Comparison of ENCODE assay signal across 8 mouse cellular contexts in the genomic region with DNA sequence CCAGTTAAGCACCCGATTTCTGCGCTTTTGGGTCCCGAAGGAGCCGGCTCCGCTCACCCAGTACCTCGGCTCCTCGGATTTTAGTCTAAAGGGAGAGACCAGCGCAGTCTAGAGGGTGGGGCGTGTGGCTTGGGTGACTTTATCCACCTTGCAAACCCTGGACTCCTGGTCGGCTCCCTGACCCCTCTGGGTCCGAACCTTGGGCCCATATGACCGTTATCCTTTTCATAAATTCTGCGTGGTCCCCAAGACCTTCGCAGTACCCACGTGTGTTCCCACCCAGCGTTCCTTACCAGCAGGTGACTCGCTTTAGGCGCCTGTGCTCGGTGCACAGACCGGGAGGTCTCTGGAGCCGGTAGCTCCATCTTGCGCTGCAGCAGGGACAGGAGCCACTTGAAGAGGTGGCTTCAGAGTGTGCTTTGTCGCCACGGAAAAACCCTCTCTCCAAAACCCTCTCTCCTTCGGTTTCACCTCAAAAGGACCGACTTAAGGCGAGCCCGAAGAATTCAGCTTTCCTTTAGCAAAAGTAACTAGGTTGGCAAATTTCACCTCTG.
A peak's percentile ranks its signal among the peaks of the same experiment; 100 is the strongest.
DNase-seq lines count a peak whose midpoint lies in the region; ATAC-seq and TF ChIP-seq lines count a peak whose summit lies in the region.

No protein-coding gene starts in this region.

- whole genome bisulfite sequencing in kidney, adult 2 months, result under 1% methylated on average over 28 of the region's 28 CpGs
- WGBS in heart, embryonic 16.5 days, result 1% methylated on average over 28 of the region's 28 CpGs
- WGBS in liver, embryonic 16.5 days (ENCODE audit: insufficient replicate concordance), result under 1% methylated on average over 28 of the region's 28 CpGs
- WGBS in stomach, embryonic 14.5 days, result under 1% methylated on average over 28 of the region's 28 CpGs

- no peak for DNase-seq in kidney, adult 2 months
- DNase-seq in kidney, adult 11 months, result no peak
- peak; percentile 72 for DNase-seq in brain, embryonic 14.5 days (ENCODE audit: low read depth)
- DNase-seq in spleen, postnatal 4 days (ENCODE audit: low spot score in 2 of 2), result no peak
- no peak for DNase-seq in retina, postnatal 1 day

- no peaks in the 10 kb centered on the region for H3K4me1 ChIP-seq in kidney, adult 2 months (ENCODE audit: control insufficient read depth, insufficient read depth, low read length)
- H3K4me1 ChIP-seq in heart, embryonic 16.5 days (ENCODE audit: control insufficient read depth, insufficient read depth, low read length), result peaks cover 13% of the 10 kb centered on the region
- no peaks in the 10 kb centered on the region for H3K4me1 ChIP-seq in liver, embryonic 16.5 days (ENCODE audit: control insufficient read depth, low read depth, low read length)
- H3K4me1 ChIP-seq in stomach, embryonic 14.5 days (ENCODE audit: control insufficient read depth, insufficient read depth, low read length), result no peaks in the 10 kb centered on the region

- H3K4me3 ChIP-seq in kidney, adult 2 months (ENCODE audit: insufficient read depth, low read depth, low read length), result peak overlapping the region; percentile 25
- peak overlapping the region; percentile 74 for H3K4me3 ChIP-seq in heart, embryonic 16.5 days (ENCODE audit: low read length)
- peak overlapping the region; percentile 52 for H3K4me3 ChIP-seq in liver, embryonic 16.5 days (ENCODE audit: low read depth, low read length)
- H3K4me3 ChIP-seq in stomach, embryonic 14.5 days (ENCODE audit: low read depth, low read length), result peak overlapping the region; percentile 51

- no peak for TF ChIP-seq POLR2A in kidney, adult 2 months (IDR thresholded peaks at IDR 0.05; ENCODE audit: low read depth, low read length)
- TF ChIP-seq POLR2A in brain, embryonic 14.5 days (IDR thresholded peaks at IDR 0.05; ENCODE audit: borderline replicate concordance, extremely low read depth, insufficient read depth, insufficient read length, poor library complexity, severe bottlenecking), result no peak

- peak; percentile 79 for ATAC-seq in heart, embryonic 16.5 days (replicated peaks; ENCODE audit: extremely low read depth, insufficient read depth, low FRiP score)
- no peak for ATAC-seq in liver, embryonic 16.5 days (ENCODE audit: low read depth)
- ATAC-seq in stomach, embryonic 14.5 days (ENCODE audit: insufficient number of reproducible peaks, insufficient read depth, low FRiP score, low read depth), result peak; percentile 44; the same call in 1 of the 2 replicates

- no peak overlapping the region for H3K27ac ChIP-seq in kidney, adult 2 months (ENCODE audit: insufficient read depth, low read depth, low read length)
- H3K27ac ChIP-seq in heart, embryonic 16.5 days (ENCODE audit: low read length), result no peak overlapping the region
- H3K27ac ChIP-seq in liver, embryonic 16.5 days (ENCODE audit: low read length), result no peak overlapping the region
- no peak overlapping the region for H3K27ac ChIP-seq in stomach, embryonic 14.5 days (ENCODE audit: low read length)

- H3K9me3 ChIP-seq in heart, embryonic 16.5 days (replicated peaks; ENCODE audit: control insufficient read depth, low read length), result no peaks in the 10 kb centered on the region
- H3K9me3 ChIP-seq in liver, embryonic 16.5 days (replicated peaks; ENCODE audit: control insufficient read depth, low read length), result no peaks in the 10 kb centered on the region
- no peaks in the 10 kb centered on the region for H3K9me3 ChIP-seq in stomach, embryonic 14.5 days (ENCODE audit: control insufficient read depth, low read depth, low read length)

- peak overlapping the region; percentile 73 for H3K9ac ChIP-seq in heart, embryonic 16.5 days (ENCODE audit: low read length)
- H3K9ac ChIP-seq in liver, embryonic 16.5 days (ENCODE audit: low read depth, low read length), result no peak overlapping the region
- peak overlapping the region; percentile 15 for H3K9ac ChIP-seq in stomach, embryonic 14.5 days (replicated peaks; ENCODE audit: low read depth, low read length)

- H3K36me3 ChIP-seq in kidney, adult 2 months (ENCODE audit: control insufficient read depth, insufficient read depth, low read length), result no peaks in the 10 kb centered on the region
- no peaks in the 10 kb centered on the region for H3K36me3 ChIP-seq in heart, embryonic 16.5 days (ENCODE audit: control insufficient read depth, insufficient read depth)
- H3K36me3 ChIP-seq in liver, embryonic 16.5 days (ENCODE audit: control insufficient read depth, insufficient read depth), result no peaks in the 10 kb centered on the region
- no peaks in the 10 kb centered on the region for H3K36me3 ChIP-seq in stomach, embryonic 14.5 days (ENCODE audit: control insufficient read depth, insufficient read depth, low read length)

- no peak for TF ChIP-seq CTCF in kidney, adult 2 months (conservative IDR thresholded peaks at IDR 0.05; ENCODE audit: insufficient read depth, insufficient read length, low read depth, low read length)
- TF ChIP-seq CTCF in brain, embryonic 14.5 days (IDR thresholded peaks at IDR 0.05; ENCODE audit: borderline replicate concordance, extremely low read depth, insufficient read depth, insufficient read length), result no peak

- peak overlapping the region; percentile 92 for H3K4me2 ChIP-seq in heart, embryonic 16.5 days (ENCODE audit: low read depth, low read length)
- peak overlapping the region; percentile 63 for H3K4me2 ChIP-seq in liver, embryonic 16.5 days (ENCODE audit: low read depth, low read length)
- H3K4me2 ChIP-seq in stomach, embryonic 14.5 days (replicated peaks; ENCODE audit: low read depth, low read length), result peak overlapping the region; percentile 94

- H3K27me3 ChIP-seq in kidney, adult 2 months (replicated peaks; ENCODE audit: control insufficient read depth, insufficient read depth, low read length), result no peaks in the 10 kb centered on the region
- peaks cover 9% of the 10 kb centered on the region for H3K27me3 ChIP-seq in heart, embryonic 16.5 days (ENCODE audit: control insufficient read depth, insufficient read depth, low read length)
- peaks cover 24% of the 10 kb centered on the region for H3K27me3 ChIP-seq in liver, embryonic 16.5 days (ENCODE audit: control insufficient read depth, insufficient read depth, low read depth, low read length)
- H3K27me3 ChIP-seq in stomach, embryonic 14.5 days (ENCODE audit: control insufficient read depth, insufficient read depth, low read length), result no peaks in the 10 kb centered on the region
